Mouse (Mus musculus) lung, postnatal 10 days (tissue): ENCODE measurements around the gene Entpd1.

ENCODE experiments used
- DNase-seq: peaks from one replicate; pipeline ENCODE4 v3.0.0; 2021

Entpd1 gene

GRCm38 (mm10) chr19:40728732-40729420 is 116.7 kb downstream of the Entpd1 start:
- DNase-seq, result peak; percentile 63

DNA sequence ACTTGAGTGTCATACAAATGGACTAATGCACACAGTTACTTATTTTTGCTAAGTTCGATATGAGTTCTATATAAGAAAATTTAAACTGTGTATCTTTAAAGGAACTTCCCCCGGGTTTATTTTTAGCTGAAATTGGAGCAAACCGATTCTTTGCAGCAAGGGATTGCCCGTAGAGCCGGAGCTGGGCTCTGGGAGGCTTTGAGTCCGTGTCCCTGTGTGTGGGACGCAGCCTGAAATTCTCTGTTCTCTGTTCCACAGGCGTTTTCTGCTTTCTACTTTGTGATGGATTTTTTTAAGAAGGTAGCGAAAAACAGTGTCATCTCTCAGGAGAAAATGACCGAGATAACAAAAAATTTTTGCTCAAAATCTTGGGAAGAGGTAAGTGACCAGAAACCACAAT is 121.2 kb downstream of the Entpd1 start:
- no peak for DNase-seq

DNA sequence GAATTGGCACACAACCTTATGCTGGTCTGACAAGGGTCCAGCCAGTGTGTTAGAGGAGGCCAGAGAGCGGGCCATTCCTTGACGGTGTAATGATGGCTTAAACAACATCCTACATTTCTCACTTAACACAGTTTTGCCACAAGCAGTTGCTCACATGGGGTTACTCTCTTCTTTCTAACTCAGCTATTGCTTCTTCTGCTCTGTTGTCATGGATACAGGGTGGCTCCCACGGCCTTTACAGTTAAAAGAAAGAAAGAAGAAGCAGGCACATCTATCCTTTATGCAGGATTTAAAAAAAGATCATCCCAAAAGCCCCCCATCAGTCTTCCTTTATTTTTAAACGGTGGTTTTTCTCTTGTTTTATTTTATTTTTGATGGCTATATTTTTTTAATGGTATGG is 121.7 kb downstream of the Entpd1 start:
- DNase-seq, result no peak

DNA sequence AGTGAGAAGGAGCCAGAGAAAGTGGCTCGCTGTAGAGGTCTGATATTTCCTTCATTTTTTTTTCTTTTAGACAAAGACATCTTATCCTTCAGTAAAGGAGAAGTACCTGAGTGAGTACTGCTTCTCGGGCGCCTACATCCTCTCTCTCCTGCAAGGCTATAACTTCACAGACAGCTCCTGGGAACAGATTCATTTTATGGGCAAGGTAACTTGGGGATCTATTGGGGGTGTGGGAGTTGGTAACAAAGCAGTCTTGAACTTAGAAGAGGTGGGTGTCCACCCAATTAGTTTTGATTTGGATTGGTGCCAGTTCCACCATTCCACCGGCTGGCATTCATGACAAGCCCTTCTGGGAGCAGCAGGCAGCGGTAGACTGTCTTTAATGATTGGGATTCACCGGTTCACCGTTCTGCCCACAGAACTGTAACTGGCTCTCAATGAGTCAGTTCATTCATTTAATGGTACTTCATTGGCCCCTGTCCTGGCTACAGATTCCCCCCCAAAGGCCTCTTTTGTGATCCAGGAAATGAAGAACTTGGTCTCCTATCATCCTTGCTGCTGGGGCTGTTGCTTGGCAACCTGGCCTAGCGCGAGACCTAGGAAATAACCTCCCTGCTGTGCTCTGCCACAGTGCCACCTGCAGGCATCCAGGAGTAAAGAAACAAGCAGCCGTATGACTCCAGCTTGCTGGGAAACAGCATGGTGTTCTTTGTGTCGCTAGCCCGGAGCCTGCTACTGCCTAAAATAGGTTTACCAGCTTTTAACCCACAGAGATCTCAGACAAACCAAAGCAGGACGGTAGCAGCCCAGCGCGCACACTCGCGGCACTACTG is 124.7 kb downstream of the Entpd1 start:
- peak; percentile 85 for DNase-seq

- DNase-seq, result no peak
Observed at GRCm38 (mm10) chr19:40737613-40738012, 125.4 kb downstream of the Entpd1 start.

GRCm38 (mm10) chr19:40738683-40739324 is 126.6 kb downstream of the Entpd1 start:
- DNase-seq, result no peak

DNA sequence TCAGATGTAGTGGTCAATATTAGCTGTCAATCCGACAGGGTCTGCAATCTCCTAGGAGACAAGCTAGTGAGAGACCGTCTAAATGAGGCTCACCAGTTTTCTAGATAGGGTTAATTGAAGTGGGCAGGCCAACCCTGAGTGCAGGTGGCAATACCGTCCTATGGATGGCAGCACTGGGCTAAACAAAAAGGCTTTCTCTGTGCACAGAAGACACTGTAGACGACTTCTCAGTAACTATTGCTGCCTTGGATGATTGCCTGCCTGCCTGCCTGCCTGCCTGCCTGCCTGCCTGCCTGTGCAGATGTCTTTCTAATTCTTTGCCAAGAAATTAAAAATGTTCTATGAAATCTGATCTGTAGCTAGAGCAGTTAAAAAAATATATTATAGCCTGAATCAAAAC is 134.4 kb downstream of the Entpd1 start:
- DNase-seq, result no peak

- DNase-seq, result no peak
Observed at GRCm38 (mm10) chr19:40748559-40748958, 136.4 kb downstream of the Entpd1 start, which contains the start of gene Cc2d2b. Cc2d2b (plus strand) TSS chr19:40748753.

DNA sequence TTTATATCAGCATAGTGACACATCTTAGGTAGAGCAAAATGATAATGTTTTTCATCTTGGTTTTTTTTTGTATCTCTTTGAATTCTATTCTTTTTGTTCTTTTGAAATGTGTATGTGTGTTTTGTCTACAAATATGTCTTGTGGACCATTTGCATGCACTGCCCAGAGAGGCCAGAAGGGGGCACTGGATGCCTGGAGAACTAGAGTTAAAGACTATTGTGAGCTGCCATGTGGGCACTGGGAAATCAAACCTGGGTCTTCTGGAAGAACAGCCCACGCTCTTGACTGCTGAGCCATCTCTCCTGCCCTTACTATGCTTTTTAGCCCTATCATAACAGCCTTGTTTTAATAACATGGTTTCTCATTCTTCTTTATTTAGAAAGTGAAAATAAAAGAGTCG is 142.1 kb downstream of the Entpd1 start:
- peak; percentile 64 for DNase-seq

GRCm38 (mm10) chr19:40760071-40760470 is 147.9 kb downstream of the Entpd1 start:
- no peak for DNase-seq

DNA sequence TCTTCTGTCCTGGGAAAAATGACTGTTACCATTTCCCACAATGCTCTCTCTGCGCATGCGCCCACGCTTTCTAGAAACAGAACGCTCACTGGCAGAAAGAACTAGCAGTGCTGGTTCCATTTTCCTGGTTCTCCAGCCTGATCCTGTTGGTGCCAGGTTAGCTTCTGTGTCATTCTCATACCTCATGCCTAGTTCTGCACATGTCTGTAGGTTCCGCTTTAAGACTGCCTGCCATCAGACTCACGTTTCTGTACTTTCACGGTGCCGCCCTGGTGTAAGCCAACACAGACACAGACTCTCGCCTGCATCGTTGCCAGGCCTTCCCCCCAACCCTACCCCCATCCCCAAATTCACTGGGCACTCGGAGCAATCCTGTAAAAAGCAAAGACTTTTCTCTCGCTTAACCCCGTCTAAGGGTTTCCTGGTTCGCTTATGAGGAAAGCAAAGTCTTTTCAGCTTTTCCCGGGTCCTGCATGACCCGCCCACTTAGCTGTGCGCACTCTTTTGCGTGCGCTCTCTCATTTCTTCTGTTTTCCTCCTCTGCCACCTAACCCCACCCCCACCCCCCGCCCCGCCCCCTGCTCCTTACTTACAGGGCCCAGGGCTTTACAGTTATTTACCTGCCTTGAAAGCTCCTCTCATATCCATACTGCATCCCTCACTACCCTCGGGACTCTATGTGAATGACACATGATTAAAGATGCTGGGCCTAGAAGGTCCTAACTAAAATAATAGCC is 150.0 kb downstream of the Entpd1 start:
- DNase-seq, result peak; percentile 42

DNA sequence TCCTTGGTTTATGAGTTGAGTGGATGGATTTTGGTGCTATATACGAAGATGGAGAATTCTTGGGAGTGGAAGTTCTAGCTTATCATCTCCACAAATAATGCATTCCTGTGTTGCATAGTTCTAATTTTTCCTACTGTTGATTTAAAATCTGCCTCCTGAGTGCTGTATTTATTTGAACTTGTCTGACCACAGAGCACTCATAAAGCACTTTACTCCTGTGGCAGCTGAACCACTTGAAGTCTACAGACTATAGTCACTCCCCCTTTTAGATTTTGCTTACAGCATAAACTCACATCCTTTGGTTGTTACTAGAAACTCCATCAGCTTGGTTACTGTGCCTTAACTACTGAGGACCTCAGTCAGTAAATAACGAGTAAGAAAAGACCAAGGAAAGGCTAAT is 155.0 kb downstream of the Entpd1 start:
- DNase-seq, result no peak

GRCm38 (mm10) chr19:40769341-40769770 is 157.2 kb downstream of the Entpd1 start:
- peak; percentile 40 for DNase-seq

- DNase-seq, result no peak
Observed at GRCm38 (mm10) chr19:40788004-40788714, 176.0 kb downstream of the Entpd1 start.

- no peak for DNase-seq
Observed at GRCm38 (mm10) chr19:40788715-40789084, 176.5 kb downstream of the Entpd1 start.
